Mouse (Mus musculus): ENCODE measurements at regions not wholly inside any gene's neighbourhood (a gene's known extent, or its start where the extent isn't known, plus 50 kb on each side); places are given as distances from the start of the nearest gene placed in this dataset.

DNA sequence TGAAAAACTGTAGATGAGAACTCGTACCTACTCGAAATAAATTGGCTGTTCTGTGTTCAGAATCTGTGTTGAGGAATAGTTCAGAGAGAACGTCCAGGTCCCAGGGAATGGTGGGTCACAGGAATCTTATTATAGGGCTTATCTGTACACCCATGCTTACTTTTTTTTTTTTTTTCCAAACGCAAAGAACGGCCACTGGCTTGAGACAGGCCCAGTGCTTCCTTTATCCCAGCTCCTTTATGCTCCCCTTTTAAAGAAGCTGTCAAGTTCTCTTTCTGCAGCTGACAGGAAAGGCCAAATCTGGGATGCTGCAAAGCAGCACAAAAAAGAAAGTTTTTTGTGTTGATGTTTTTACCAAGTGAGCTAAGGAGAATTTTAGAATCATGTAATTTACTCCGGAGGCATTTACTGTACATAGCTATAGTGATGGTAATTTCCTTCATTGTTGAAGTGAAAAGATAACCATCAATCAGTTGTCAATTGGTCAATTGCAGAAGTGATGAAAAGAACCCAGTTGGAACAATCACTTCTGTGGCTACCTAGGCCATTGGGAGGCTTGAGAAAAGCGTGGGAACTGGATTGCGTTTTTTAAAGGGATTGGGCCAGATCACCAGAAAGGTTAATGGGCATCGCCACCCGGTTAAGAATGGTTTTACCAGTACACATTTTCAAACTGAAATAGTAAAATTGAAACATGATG is 91.2 kb upstream of the Sox2 start:
- Histone ChIP-seq H3K27ac (ENCODE audit: insufficient read depth, low read depth, low read length) (no peak overlapping the region), H3K4me1 (ENCODE audit: control insufficient read depth, insufficient read depth, low read length) (no peaks in the 10 kb centered on the region), H3K36me3 (ENCODE audit: control insufficient read depth, insufficient read depth, low read length) (no peaks in the 10 kb centered on the region), H3K4me3 (ENCODE audit: insufficient read depth, low read depth, low read length) (no peak overlapping the region), H3K27me3 (replicated peaks; ENCODE audit: control insufficient read depth, insufficient read depth, low read length) (no peaks in the 10 kb centered on the region)
- DNase-seq = no peak
- no peak for TF ChIP-seq CTCF (conservative IDR thresholded peaks at IDR 0.05; ENCODE audit: insufficient read depth, insufficient read length, low read depth, low read length)
- WGBS = 52% methylated on average over 10 of the region's 10 CpGs

DNA sequence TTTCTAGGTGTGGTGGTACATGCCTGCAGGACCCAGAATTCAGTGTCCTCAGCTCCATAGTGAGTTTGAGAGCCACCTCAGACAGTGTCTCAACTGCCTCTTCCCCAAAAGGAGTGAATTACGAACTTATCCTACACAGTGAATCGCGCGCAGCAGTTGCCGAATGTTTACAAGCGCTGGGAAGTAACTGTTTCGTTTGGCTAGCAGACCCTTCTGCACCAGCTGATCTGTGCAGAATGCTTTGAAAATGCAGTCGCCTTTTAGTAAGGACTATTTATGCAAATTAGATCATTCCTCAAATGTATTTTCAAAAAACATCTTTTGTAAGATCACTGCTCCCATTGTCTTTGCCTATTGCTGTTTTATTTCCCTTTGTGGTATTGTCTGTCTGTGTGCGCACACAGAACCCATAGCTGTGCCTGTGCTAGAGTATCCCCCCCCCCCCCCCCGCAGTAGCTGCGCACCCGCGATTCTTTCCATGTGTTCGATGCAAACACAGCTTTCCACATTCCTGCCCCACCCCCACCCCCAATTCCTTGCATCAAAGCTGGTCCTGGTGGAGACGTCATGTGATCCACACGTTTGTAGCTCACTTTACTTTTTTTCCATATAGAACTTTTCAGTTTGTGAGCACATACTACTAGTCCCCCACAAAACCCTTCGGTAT is 97.5 kb upstream of the Sox2 start:
- WGBS = 70% methylated on average over 17 of the region's 17 CpGs
- no peaks in the 10 kb centered on the region for H3K36me3 ChIP-seq (ENCODE audit: control insufficient read depth, insufficient read depth, low read length)
- H3K4me3 ChIP-seq (ENCODE audit: insufficient read depth, low read depth, low read length) = no peak overlapping the region
- no peaks in the 10 kb centered on the region for H3K4me1 ChIP-seq (ENCODE audit: control insufficient read depth, insufficient read depth, low read length)
- H3K27me3 ChIP-seq (replicated peaks; ENCODE audit: control insufficient read depth, insufficient read depth, low read length) = no peaks in the 10 kb centered on the region
- H3K27ac ChIP-seq (ENCODE audit: insufficient read depth, low read depth, low read length) = no peak overlapping the region
- no peak for DNase-seq
- TF ChIP-seq CTCF (conservative IDR thresholded peaks at IDR 0.05; ENCODE audit: insufficient read depth, insufficient read length, low read depth, low read length) (no peak), POLR2A (IDR thresholded peaks at IDR 0.05; ENCODE audit: low read depth, low read length) (no peak)

DNA sequence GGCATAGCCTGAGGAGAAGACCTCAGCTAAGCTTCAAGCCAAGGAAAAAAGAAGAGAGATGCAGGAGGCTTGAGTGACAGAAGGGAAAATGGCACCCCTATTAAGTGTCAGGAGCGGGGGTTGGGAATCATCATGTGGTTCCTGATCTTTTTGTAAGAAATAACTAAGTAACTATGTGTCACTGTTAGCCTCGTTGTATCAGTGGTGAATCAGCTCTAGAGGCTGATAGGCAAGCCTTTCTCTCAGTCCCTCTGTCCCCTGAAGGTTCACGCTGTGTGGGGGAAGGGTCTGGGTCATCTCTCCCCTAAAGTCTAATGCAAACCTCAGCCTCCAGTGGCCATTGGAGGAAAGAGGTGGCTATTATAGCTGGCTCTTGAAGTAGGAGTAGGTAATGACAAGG is 99.1 kb upstream of the Sox2 start:
- no peak for DNase-seq
- no peaks in the 10 kb centered on the region for H3K4me1 ChIP-seq (ENCODE audit: control insufficient read depth, insufficient read depth, low read length)
- H3K36me3 ChIP-seq (ENCODE audit: control insufficient read depth, insufficient read depth, low read length) = no peaks in the 10 kb centered on the region
- H3K27me3 ChIP-seq (replicated peaks; ENCODE audit: control insufficient read depth, insufficient read depth, low read length) = no peaks in the 10 kb centered on the region
- no peak for TF ChIP-seq POLR2A (IDR thresholded peaks at IDR 0.05; ENCODE audit: low read depth, low read length)
- no peak for TF ChIP-seq CTCF (conservative IDR thresholded peaks at IDR 0.05; ENCODE audit: insufficient read depth, insufficient read length, low read depth, low read length)
- WGBS = 62% methylated on average over 3 of the region's 3 CpGs
- no peak overlapping the region for H3K27ac ChIP-seq (ENCODE audit: insufficient read depth, low read depth, low read length)
- H3K4me3 ChIP-seq (ENCODE audit: insufficient read depth, low read depth, low read length) = no peak overlapping the region

DNA sequence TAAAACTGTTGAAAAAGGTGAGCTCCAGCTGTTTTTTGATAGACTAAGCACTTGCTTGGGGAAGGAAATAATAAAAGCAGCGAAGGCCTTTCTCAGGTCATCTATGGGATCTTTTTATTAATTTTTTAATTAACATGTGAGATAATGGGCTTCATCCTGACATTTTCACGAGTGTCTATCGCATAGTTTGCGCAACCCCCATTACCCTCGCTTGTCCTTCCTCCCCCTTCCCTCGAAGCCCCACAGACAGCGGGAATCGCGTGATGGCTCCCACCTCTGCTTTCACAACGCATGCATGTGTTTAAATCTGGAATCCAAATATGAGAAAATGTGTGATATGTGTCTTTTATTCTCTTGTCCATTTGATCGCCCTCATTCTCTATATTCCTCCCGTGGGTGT is 100.0 kb upstream of the Sox2 start:
- no peaks in the 10 kb centered on the region for H3K27me3 ChIP-seq (replicated peaks; ENCODE audit: control insufficient read depth, insufficient read depth, low read length)
- H3K4me3 ChIP-seq (ENCODE audit: insufficient read depth, low read depth, low read length) = no peak overlapping the region
- H3K4me1 ChIP-seq (ENCODE audit: control insufficient read depth, insufficient read depth, low read length) = no peaks in the 10 kb centered on the region
- DNase-seq = no peak
- no peaks in the 10 kb centered on the region for H3K36me3 ChIP-seq (ENCODE audit: control insufficient read depth, insufficient read depth, low read length)
- 83% methylated on average over 12 of the region's 12 CpGs for WGBS
- TF ChIP-seq CTCF (conservative IDR thresholded peaks at IDR 0.05; ENCODE audit: insufficient read depth, insufficient read length, low read depth, low read length) = no peak
- TF ChIP-seq POLR2A (IDR thresholded peaks at IDR 0.05; ENCODE audit: low read depth, low read length) = no peak
- no peak overlapping the region for H3K27ac ChIP-seq (ENCODE audit: insufficient read depth, low read depth, low read length)

DNA sequence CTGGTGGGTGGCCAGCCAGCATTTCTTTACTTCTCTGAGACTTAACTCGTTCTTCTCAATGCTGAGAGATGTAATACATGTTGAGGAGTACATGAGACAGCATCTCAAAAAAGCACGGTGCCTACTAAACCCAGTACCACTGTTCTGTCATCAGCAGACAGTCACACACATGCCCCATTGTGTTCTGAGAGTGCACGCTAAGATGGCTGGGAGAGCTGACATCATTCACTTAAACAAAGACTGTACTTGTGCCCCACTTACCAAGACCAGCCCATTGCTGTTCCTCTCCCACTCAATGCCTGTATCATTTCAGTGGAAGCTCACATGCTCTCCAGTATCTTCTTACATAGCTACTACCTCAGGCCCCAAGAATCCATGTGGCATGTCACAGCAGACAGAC is 117.8 kb upstream of the Sox2 start:
- Histone ChIP-seq H3K27me3 (replicated peaks; ENCODE audit: control insufficient read depth, insufficient read depth, low read length) (no peaks in the 10 kb centered on the region), H3K4me3 (ENCODE audit: insufficient read depth, low read depth, low read length) (no peak overlapping the region), H3K36me3 (ENCODE audit: control insufficient read depth, insufficient read depth, low read length) (no peaks in the 10 kb centered on the region), H3K27ac (ENCODE audit: insufficient read depth, low read depth, low read length) (no peak overlapping the region), H3K4me1 (ENCODE audit: control insufficient read depth, insufficient read depth, low read length) (no peaks in the 10 kb centered on the region)
- 71% methylated on average over 3 of the region's 3 CpGs for WGBS
- no peak for TF ChIP-seq CTCF (conservative IDR thresholded peaks at IDR 0.05; ENCODE audit: insufficient read depth, insufficient read length, low read depth, low read length)
- no peak for TF ChIP-seq POLR2A (IDR thresholded peaks at IDR 0.05; ENCODE audit: low read depth, low read length)
- no peak for DNase-seq

DNA sequence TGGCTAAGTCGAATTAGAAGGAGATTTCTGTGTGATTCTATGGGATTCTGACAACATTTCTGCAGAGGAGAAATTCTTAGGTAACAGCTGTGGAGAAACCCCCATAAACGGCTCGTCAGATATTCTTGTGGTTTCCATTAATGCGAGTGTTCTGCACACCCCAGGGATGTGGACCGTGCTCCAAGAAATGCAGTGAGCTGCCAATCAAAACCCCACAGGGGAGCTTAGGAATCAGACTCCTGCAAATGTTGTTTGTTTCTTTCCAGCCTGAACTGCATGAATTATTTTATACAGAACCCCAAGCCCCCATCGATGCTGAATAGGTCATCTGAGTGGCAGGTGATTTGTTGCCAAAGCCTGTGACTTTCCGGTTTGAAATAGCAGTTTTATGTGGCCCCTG is 118.4 kb upstream of the Sox2 start:
- Histone ChIP-seq H3K4me3 (ENCODE audit: insufficient read depth, low read depth, low read length) (no peak overlapping the region), H3K36me3 (ENCODE audit: control insufficient read depth, insufficient read depth, low read length) (no peaks in the 10 kb centered on the region), H3K4me1 (ENCODE audit: control insufficient read depth, insufficient read depth, low read length) (no peaks in the 10 kb centered on the region), H3K27ac (ENCODE audit: insufficient read depth, low read depth, low read length) (no peak overlapping the region), H3K27me3 (replicated peaks; ENCODE audit: control insufficient read depth, insufficient read depth, low read length) (no peaks in the 10 kb centered on the region)
- no peak for TF ChIP-seq CTCF (conservative IDR thresholded peaks at IDR 0.05; ENCODE audit: insufficient read depth, insufficient read length, low read depth, low read length)
- no peak for TF ChIP-seq POLR2A (IDR thresholded peaks at IDR 0.05; ENCODE audit: low read depth, low read length)
- DNase-seq = no peak
- WGBS = 66% methylated on average over 7 of the region's 7 CpGs

DNA sequence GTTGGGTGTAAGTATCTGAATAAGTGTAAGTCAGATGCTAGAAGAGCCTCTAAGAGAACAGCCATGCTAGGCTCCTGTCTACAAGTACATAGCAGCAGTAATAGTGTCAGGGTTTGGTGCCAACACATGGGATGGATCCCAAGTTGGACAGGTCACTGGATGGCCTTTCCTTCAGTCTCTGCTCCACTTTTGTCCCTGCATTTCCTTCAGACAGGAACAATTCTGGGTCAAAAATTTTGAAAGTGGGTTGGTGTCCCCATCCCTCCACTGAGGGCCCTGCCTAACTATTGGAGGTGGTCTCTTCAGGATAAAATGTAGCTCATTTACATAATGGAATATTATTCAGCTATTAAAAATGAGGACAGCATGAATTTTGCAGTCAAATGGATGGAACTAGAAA is 122.7 kb upstream of the Sox2 start:
- no peak overlapping the region for H3K4me3 ChIP-seq (ENCODE audit: insufficient read depth, low read depth, low read length)
- no peaks in the 10 kb centered on the region for H3K4me1 ChIP-seq (ENCODE audit: control insufficient read depth, insufficient read depth, low read length)
- DNase-seq = no peak
- H3K27ac ChIP-seq (ENCODE audit: insufficient read depth, low read depth, low read length) = no peak overlapping the region
- no peak for TF ChIP-seq CTCF (conservative IDR thresholded peaks at IDR 0.05; ENCODE audit: insufficient read depth, insufficient read length, low read depth, low read length)
- no peak for TF ChIP-seq POLR2A (IDR thresholded peaks at IDR 0.05; ENCODE audit: low read depth, low read length)
- no peaks in the 10 kb centered on the region for H3K36me3 ChIP-seq (ENCODE audit: control insufficient read depth, insufficient read depth, low read length)
- no peaks in the 10 kb centered on the region for H3K27me3 ChIP-seq (replicated peaks; ENCODE audit: control insufficient read depth, insufficient read depth, low read length)
